Mouse (Mus musculus): ENCODE measurements around the gene Dtx2.

DNA sequence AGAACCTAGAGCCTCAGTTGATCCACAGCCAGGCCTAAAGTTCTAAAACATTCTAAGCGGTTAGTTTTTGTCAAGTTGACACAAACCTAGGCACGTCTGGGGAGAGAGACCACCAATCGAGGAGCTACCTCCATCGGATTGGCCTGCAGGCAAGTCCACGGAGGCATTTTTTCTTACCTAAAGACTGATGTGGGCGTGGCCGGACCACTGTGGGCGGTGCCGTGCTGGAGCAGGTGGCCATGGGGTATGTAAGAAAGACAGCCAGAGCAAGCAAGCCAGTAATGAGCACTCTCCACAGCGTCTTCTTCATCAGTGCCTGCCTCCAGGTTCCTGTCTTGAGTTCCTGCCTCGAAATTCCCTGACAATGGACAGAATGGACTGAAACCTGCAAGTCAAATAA is 78.9 kb downstream of the Dtx2 start:
- no peak for TF ChIP-seq CTCF (IDR thresholded peaks at IDR 0.05; ENCODE audit: low read depth)
- TF ChIP-seq EP300 (IDR thresholded peaks at IDR 0.05; ENCODE audit: low read depth) = no peak
